Mouse (Mus musculus) C2C12 (cell line): ENCODE data around the gene Pank1. TPM values are rescaled to one million over a fixed set of nuclear protein-coding genes. Genes with fewer than 3 reads are reported as not detected.

Experiments
- H3K27me3 ChIP-seq: one replicate; pipeline ENCODE4 v1.6.1; 2011; ENCODE audit not compliant: control insufficient read depth, insufficient read depth, insufficient read length
- H3K36me3 ChIP-seq: one replicate; pipeline ENCODE4 v1.6.1; 2011; ENCODE audit not compliant: control insufficient read depth, insufficient read depth
- H3K4me3 ChIP-seq: one replicate; pipeline ENCODE4 v1.5.1; 2011; ENCODE audit warnings: mild to moderate bottlenecking, control low read depth; ENCODE audit not compliant: poor library complexity, insufficient read depth, severe bottlenecking
- H3K79me2 ChIP-seq: one replicate; pipeline ENCODE4 v1.6.1; 2011; ENCODE audit not compliant: control insufficient read depth, insufficient read depth
- H3K79me3 ChIP-seq: one replicate; pipeline ENCODE4 v1.6.1; 2011; ENCODE audit warnings: low read depth, control low read depth
- H3ac ChIP-seq: one replicate; pipeline ENCODE3; 2011; ENCODE audit warnings: low read depth; ENCODE audit not compliant: control insufficient read depth, insufficient read length
- CEBPB ChIP-seq: IDR thresholded peaks from one replicate; pipeline ENCODE4 v1.6.1; 2011; ENCODE audit warnings: low read depth, mild to moderate bottlenecking, control low read depth, moderate library complexity
- CTCF ChIP-seq: IDR thresholded peaks from one replicate; pipeline ENCODE4 v1.5.1; 2011; ENCODE audit not compliant: control insufficient read depth, insufficient read depth, insufficient read length
- FOSL1 ChIP-seq: IDR thresholded peaks from one replicate; pipeline ENCODE4 v1.8.0; 2011; ENCODE audit warnings: mild to moderate bottlenecking, low read length; ENCODE audit not compliant: poor library complexity, insufficient read depth, severe bottlenecking
- MAX ChIP-seq: IDR thresholded peaks from one replicate; pipeline ENCODE4 v1.6.1; 2011; ENCODE audit warnings: mild to moderate bottlenecking, control low read depth
- MYOD1 ChIP-seq: IDR thresholded peaks from one replicate; pipeline ENCODE4 v1.6.1; 2011; ENCODE audit warnings: low read depth; ENCODE audit not compliant: control insufficient read depth, insufficient read length
- MYOG ChIP-seq: IDR thresholded peaks from one replicate; pipeline ENCODE4 v1.6.1; 2011; ENCODE audit not compliant: control insufficient read depth, insufficient read length; ENCODE audit errors: extremely low read depth
- USF1 ChIP-seq: IDR thresholded peaks from one replicate; pipeline ENCODE4 v1.6.1; 2011; ENCODE audit warnings: low read depth, mild to moderate bottlenecking, control low read depth, moderate library complexity
- polyA plus RNA-seq: library from polyadenylated mRNA; unstranded; fragments of >200 nt; fragmentation: generic; extraction: Trizol; gene quantifications from one replicate; pipeline ENCODE4 v1.2.1, GENCODE M21; 2012; ENCODE audit warnings: missing spikeins

Pank1 gene
- polyA plus RNA-seq, 1 experiment: 5.1 TPM

DNA sequence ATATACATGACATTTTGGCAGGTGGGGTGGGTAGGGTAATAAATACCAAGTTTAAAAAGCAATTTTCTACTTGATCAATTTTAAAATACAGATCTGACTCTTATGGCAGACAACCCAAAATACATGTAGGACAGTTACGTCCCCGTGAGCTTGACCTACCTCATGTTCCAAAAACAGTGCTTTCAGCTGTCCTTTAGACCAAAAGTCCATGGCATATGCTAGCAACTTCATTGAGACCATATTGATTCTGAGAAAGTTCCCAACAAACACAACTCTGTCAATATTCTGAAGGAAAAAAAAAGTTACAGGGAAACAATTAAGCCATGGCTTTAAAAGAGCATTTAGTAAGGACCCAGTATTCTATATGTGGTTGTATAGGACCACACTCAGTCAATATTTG, 65.7 kb downstream of the Pank1 start:
- Histone ChIP-seq H3ac (no peak overlapping the region), H3K4me3 (no peak overlapping the region), H3K27me3 (no peaks in the 10 kb centered on the region), H3K36me3 (no peaks in the 10 kb centered on the region), H3K79me3 (no peaks in the 10 kb centered on the region), H3K79me2 (no peaks in the 10 kb centered on the region)
- no peak for TF ChIP-seq MYOG
- no peak for TF ChIP-seq CEBPB
- no peak for TF ChIP-seq MYOD1
- no peak for TF ChIP-seq FOSL1
- TF ChIP-seq CTCF: no peak
- TF ChIP-seq MAX: no peak
- no peak for TF ChIP-seq USF1

DNA sequence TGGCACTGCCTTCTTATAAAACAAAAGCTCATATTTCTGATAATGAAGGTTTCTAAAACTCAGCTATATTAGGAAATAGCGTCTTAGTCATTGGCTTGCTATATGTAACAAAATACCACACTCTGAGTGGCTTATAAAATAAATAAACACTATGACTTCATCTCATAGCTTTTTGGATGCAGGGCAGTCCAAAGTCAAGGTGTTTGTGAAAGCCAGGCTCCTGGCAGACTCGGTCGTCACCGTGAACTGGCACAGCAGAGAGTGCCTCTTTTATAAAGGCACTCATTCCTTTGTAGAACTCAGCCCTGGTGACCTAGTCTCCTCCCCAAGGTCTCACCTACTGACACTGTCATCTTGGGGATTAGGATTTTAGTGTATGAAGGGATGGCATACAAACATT, 66.5 kb downstream of the Pank1 start:
- Histone ChIP-seq H3K27me3 (no peaks in the 10 kb centered on the region), H3K79me2 (no peaks in the 10 kb centered on the region), H3ac (no peak overlapping the region)

GRCm38 (mm10) chr19:34807173-34807572, 72.1 kb downstream of the Pank1 start:
- H3K4me3 ChIP-seq: no peak overlapping the region
- TF ChIP-seq MYOD1 (no peak), MYOG (no peak), FOSL1 (no peak), MAX (no peak), CTCF (no peak), USF1 (no peak), CEBPB (no peak)
- no peaks in the 10 kb centered on the region for H3K79me3 ChIP-seq
- H3K36me3 ChIP-seq: no peaks in the 10 kb centered on the region
- no peaks in the 10 kb centered on the region for H3K27me3 ChIP-seq
- no peaks in the 10 kb centered on the region for H3K79me2 ChIP-seq
- no peak overlapping the region for H3ac ChIP-seq

More for the DNA sequence above, 66.5 kb downstream of the Pank1 start:
- TF ChIP-seq MAX (no peak), CTCF (no peak), MYOD1 (no peak), CEBPB (no peak), FOSL1 (no peak), MYOG (no peak), USF1 (no peak)
- Histone ChIP-seq H3K36me3 (no peaks in the 10 kb centered on the region), H3K79me3 (no peaks in the 10 kb centered on the region), H3K4me3 (no peak overlapping the region)

DNA sequence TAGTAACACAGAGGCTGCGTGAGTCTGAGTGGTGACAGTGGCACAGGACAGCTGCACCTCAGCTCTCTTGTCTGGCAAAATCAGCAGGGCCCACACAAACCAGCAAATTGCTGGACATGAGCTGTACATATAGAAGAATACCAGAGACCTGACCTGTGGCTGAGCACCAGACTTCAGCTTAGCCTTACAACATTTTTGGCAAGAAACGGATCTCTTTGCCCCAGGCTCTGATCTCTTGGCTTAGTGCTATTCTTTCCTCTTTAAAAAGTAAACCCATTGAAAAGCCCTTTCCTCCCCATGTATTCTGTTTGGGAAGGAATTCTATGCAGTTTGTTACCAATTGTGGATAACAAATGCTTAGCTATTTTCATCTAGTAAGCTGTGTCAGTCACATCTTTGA, 74.2 kb downstream of the Pank1 start:
- Histone ChIP-seq H3K36me3 (no peaks in the 10 kb centered on the region), H3K79me2 (no peaks in the 10 kb centered on the region), H3K79me3 (no peaks in the 10 kb centered on the region), H3ac (no peak overlapping the region), H3K4me3 (no peak overlapping the region), H3K27me3 (no peaks in the 10 kb centered on the region)
- no peak for TF ChIP-seq MYOD1
- no peak for TF ChIP-seq USF1
- TF ChIP-seq CTCF: no peak
- no peak for TF ChIP-seq MYOG
- no peak for TF ChIP-seq CEBPB
- no peak for TF ChIP-seq FOSL1

GRCm38 (mm10) chr19:34804531-34804930, 74.7 kb downstream of the Pank1 start:
- Histone ChIP-seq H3K27me3 (no peaks in the 10 kb centered on the region), H3ac (no peak overlapping the region), H3K36me3 (no peaks in the 10 kb centered on the region), H3K79me3 (no peaks in the 10 kb centered on the region), H3K4me3 (no peak overlapping the region), H3K79me2 (no peaks in the 10 kb centered on the region)
- TF ChIP-seq USF1: no peak
- no peak for TF ChIP-seq MYOG
- TF ChIP-seq MYOD1: no peak
- TF ChIP-seq FOSL1: no peak
- TF ChIP-seq MAX: no peak
- TF ChIP-seq CTCF: no peak
- TF ChIP-seq CEBPB: no peak

DNA sequence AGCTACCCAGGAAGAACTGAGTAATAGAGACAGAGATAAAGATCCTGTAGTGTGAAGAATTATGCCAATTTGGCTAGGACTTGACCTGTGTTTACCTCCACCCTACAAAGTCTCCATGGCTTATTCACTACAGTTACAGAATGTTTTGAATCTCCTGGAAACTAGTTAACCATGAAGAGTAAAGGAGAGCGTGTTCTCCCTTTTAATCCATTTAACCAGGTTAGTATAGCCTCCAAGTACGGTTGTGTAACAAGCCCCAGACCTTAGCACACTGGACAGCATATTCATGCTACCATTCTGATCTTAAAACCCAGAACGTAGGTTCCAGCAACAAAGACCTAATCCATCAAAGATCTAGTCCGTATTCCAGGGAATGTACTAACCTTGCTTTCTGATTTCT, 75.9 kb downstream of the Pank1 start:
- TF ChIP-seq FOSL1: no peak
- TF ChIP-seq MYOG: no peak
- TF ChIP-seq MAX: no peak
- TF ChIP-seq MYOD1: no peak
- TF ChIP-seq CEBPB: no peak
- TF ChIP-seq USF1: no peak
- no peak overlapping the region for H3K4me3 ChIP-seq
- no peak overlapping the region for H3ac ChIP-seq
- no peaks in the 10 kb centered on the region for H3K36me3 ChIP-seq
- H3K27me3 ChIP-seq: no peaks in the 10 kb centered on the region
- H3K79me2 ChIP-seq: no peaks in the 10 kb centered on the region
- H3K79me3 ChIP-seq: no peaks in the 10 kb centered on the region
